Mouse (Mus musculus) frontal cortex, adult (tissue): ENCODE results near the gene Gm10591.
"Not testable (repeated sequence)": the region's sequence is repeated elsewhere in the genome, so short reads cannot be mapped to it uniquely, and the experiment has no call there.

Experiments
- ATAC-seq: cut with Nextera tagmentation; 2 replicates; pipeline ENCODE4 v1.9.2; 2017; ENCODE audit warnings: mild to moderate bottlenecking, moderate library complexity, mixed read lengths; ENCODE audit not compliant: low TSS enrichment

Gm10591 gene

DNA sequence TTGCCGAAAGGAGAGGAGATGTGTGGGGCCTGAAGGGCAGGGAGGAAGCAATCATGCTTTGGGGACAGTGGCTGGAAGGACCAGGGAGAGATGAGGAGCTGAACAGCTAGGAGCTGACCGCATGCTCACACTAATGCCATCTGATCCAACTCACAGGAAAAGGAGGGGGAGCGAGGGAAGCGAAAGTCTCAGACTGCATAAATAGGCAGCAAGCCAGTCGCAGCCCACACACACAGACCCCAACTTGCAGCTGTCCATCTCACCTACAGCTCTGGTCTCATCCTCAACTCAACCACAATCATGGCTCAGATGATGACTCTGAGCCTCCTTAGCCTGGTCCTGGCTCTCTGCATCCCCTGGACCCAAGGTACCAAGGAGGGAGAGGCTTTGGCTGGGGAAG is at the start of gene Gm10591:
Gene Gm10591 (plus strand): TSS at position 301 of the 400 bp plus-strand sequence.
- ATAC-seq = not testable (repeated sequence)

DNA sequence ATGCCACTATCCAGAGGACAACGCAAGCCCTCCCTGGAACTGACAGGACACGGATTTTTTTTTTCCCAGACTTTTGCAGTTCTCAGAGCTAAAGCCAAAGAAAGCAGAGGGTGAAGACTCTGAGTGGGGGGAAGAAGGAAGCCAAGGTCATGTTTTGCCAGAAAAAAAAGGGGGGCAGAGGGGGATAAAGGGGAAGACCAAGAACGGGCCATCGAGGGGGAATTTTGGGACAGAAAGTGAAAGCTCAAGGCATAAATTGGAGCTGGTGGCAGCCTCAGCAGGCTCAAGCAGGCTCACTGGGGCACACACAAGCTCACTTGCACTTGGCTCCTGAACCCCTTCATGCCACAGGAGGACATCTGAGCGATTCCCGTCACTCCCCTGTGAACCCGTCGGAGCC is 17.4 kb downstream of the Gm10591 start, which contains the start of gene Gm2564:
Gene Gm2564 (plus strand): TSS at position 301 of the 400 bp plus-strand sequence.
- not testable (repeated sequence) for ATAC-seq

DNA sequence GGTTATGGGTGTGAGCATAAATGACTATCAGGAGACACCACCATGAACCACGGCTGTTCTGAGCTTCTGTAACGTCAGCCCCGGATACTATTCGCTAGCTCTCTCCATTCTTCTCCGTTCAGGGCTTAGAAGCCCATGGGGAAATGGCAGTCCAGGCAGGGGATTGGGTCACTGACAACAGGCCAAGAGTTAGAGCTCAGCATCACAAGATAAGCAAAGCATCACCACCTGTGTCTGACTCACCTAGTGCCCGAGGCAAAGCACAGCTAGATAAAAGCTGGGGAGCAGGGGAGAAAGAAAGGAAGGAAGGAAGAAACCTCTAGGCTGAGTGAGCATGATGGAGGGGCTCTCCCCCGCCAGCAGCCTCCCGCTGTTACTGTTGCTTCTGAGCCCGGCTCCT is 43.0 kb downstream of the Gm10591 start, which contains the start of gene Ccl27b:
Gene Ccl27b (plus strand): TSS at position 301 of the 400 bp plus-strand sequence.
- not testable (repeated sequence) for ATAC-seq

DNA sequence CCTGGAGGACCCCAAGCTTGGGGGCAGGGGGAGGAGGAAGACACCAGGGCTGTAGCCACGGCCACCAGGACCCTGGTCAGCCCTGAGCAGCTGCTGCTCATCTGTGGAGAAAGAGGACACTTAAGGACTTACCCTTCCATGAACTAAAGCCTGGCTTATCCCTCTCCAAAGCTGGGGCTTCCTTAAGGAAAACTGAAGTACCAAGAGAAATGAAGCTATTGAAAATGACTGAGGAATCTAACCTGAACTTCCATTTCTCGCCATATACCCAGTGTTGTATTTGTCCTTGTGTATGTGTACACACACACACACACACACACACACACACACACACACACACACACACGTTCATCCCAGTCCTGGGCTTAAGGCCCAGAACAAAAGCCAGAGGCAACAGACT is 49.8 kb downstream of the Gm10591 start, which contains the start of gene Il11ra2:
Gene Il11ra2 (minus strand): TSS at position 101 of the 400 bp plus-strand sequence.
- ATAC-seq = not testable (repeated sequence)
